Mouse (Mus musculus) R1 (cell line): ENCODE results near the gene Zdhhc14.

Experiments used
- DNase-seq: peaks from one replicate; pipeline ENCODE4 v3.0.0-alpha.2; 2018; ENCODE audit warnings: low read depth, low spot score

Gene Zdhhc14

GRCm38 (mm10) chr17:5491801-5492745, at the start of gene Zdhhc14:
Zdhhc14 (plus strand) TSS chr17:5492557.
- peak; percentile 87 for DNase-seq

DNA sequence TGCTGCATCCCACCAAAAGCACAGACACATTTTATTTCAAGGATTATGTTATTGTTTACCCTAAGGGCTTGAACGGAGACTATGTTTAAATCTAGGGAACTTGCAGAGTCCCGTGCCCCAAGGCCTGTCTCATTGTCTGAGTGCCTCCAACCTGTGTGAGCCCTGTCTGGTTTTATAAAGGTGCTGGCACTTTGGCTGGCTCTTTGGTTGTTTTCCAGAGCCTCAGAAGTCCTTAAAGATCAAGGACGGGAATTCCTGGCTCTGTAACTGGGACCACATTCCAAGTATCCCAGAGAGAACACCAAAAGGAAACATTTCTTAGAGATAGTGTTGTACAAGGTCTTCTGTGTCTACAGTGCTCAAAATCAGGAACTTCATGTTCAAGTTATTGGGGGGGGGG, 49.1 kb upstream of the Zdhhc14 start:
- DNase-seq = no peak

- no peak for DNase-seq
Measured at GRCm38 (mm10) chr17:5443751-5444150, 48.6 kb upstream of the Zdhhc14 start.

DNA sequence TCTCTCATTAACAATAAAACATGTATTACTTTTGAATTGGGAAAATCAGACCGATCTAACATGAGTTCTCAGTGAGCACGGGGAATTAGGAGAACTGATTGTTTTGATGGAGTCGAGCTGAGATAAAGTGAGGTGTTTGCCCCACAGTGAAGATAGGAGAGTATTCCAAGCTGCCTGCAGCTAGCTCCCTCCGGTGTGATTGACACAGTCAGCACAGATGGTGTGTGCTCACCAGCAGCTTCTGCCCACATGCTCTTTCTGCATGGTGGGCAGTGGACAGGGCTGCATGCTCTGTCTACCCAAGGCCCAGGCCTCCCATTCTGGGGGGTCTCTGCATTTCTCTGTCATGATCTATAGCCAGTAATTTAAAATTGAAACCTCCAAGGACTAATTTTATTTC, 38.7 kb upstream of the Zdhhc14 start:
- no peak for DNase-seq

GRCm38 (mm10) chr17:5463912-5464311, 28.4 kb upstream of the Zdhhc14 start:
- no peak for DNase-seq

- no peak for DNase-seq
Measured at GRCm38 (mm10) chr17:5466736-5467135, 25.6 kb upstream of the Zdhhc14 start.

GRCm38 (mm10) chr17:5467177-5467576, 25.2 kb upstream of the Zdhhc14 start:
- no peak for DNase-seq

DNA sequence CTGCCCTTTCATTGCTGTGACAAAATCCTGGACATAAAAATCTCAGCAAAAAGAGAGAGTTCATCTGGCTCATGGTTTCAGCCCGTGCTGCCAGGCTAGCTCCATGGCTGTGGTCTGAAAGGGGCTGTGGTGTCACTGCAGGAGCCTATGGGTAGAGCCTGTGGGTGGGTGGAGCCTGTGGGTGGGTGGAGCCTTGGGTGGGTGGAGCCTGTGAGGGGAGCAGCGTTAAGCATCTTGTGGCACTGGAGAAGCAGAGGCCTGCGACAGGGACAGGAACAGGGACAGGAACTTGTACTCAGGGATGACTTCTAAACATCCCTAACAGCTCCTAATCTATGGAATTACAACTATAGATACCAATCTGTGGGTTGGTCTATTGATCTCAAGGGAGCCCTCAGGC, 20.1 kb upstream of the Zdhhc14 start:
- DNase-seq = peak; percentile 66

DNA sequence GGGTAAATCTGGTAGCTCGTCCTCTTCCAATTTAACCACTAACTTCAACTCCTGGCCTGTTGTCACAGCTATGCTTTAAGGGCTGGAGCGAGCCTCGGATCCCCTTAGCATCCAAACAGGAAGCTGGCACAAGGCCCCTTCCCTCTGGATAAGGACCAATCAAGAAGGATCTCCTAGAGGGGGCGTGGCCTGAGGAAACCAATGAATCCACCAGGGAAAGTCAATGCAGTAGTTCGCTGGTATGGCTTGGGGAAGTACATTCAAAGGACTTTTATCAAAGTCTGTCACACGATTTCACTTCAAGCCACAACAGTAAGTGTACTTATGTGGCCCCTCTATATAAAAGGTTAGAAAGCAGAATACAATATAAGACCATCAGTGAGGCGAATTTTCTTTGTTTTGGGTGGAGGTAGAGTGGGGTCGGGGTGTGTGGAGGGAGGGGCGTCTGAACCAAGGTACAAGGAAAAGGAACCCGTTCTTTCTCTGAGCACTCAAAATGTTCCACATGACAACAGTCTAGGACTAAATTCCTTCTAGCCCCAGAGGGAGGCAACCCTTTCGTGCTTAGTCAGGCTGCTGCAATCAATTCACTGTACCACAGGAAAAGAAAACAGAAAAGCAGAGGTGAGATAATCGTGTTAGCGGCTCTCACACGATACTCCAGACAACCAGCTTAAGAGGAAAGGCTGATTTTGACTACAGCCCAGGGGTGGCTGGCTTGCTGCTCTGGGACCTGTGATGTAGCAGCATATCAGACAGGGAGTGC, 16.2 kb upstream of the Zdhhc14 start:
- DNase-seq = peak; percentile 94

GRCm38 (mm10) chr17:5483456-5483855, 8.9 kb upstream of the Zdhhc14 start:
- no peak for DNase-seq

- DNase-seq = no peak
Measured at GRCm38 (mm10) chr17:5484663-5485062, 7.7 kb upstream of the Zdhhc14 start.

- DNase-seq = no peak
Measured at GRCm38 (mm10) chr17:5488156-5488555, 4.2 kb upstream of the Zdhhc14 start.

- peak; percentile 35 for DNase-seq
Measured at GRCm38 (mm10) chr17:5490351-5490750, 2.0 kb upstream of the Zdhhc14 start.

GRCm38 (mm10) chr17:5491031-5491800, 1.1 kb upstream of the Zdhhc14 start:
- peak; percentile 98 for DNase-seq

GRCm38 (mm10) chr17:5492746-5493160, 396 bp downstream of the Zdhhc14 start:
- peak; percentile 72 for DNase-seq

- peak; percentile 36 for DNase-seq
Measured at GRCm38 (mm10) chr17:5493161-5493771, 909 bp downstream of the Zdhhc14 start.

GRCm38 (mm10) chr17:5493809-5494208, 1.5 kb downstream of the Zdhhc14 start:
- DNase-seq = peak; percentile 8

- no peak for DNase-seq
Measured at GRCm38 (mm10) chr17:5494832-5495231, 2.5 kb downstream of the Zdhhc14 start.

DNA sequence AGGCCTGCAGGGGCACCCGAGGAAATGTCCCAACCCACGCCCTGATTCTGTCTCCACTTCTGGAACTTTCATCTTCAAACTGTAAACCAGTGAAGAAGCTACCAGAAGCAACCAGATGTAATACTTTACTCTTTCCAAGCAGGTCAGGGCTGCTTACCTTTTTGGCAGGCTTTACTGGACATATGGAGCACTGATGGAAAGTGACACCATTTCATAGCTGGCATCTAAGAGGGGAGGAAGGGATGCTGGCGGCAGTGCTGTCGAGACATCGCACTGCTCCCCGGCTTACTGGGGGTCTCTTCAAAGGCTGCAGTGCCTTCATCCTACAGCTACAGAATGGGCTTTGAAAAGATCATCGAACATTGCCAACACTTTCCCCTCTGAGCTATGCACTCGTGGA, 5.3 kb downstream of the Zdhhc14 start:
- DNase-seq = no peak

DNA sequence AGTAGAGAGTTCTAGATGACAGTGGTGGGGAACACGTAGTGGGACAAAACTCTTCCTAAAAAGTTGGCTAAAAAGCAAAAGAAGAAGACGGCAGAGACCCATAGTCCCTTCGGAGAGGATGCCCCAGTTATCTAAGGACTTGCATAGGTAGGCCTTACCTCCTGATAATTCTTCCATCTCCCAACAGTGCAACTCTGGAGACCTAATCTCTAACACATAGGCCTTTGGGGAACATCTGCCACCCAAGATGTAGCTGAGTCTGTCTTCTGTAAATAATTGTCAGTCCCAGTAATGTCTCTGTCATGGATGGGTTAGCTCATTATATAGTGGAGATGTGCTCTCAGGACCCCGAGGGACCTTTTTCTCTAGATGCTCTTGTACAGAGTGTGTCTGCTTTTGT, 6.6 kb downstream of the Zdhhc14 start:
- DNase-seq = no peak

GRCm38 (mm10) chr17:5503981-5504760, 11.8 kb downstream of the Zdhhc14 start:
- DNase-seq = no peak
